Mouse (Mus musculus) liver, embryonic 12.5 days (tissue): ENCODE data around the gene Rac3. TPM values are rescaled to one million over a fixed set of nuclear protein-coding genes. Genes with fewer than 3 reads are reported as not detected.
"Not testable (repeated sequence)": the region's sequence is repeated elsewhere in the genome, so short reads cannot be mapped to it uniquely, and the experiment has no call there.

Experiments used
- ATAC-seq: fragments of 200-750 bp; cut with Nextera tagmentation; 2 replicates; pipeline ENCODE4 v1.8.0; 2017; ENCODE audit warnings: moderate number of reproducible peaks, mild to moderate bottlenecking, moderate library complexity
- H3K27ac ChIP-seq: fragments of 300-500 bp; sonication (generic); 2 replicates; pipeline ENCODE4 v1.5.1; 2016; ENCODE audit warnings: mild to moderate bottlenecking
- H3K27me3 ChIP-seq: fragments of 300-500 bp; sonication (generic); replicated peaks from 2 replicates; pipeline ENCODE4 v1.6.1; 2016; ENCODE audit warnings: mild to moderate bottlenecking, moderate library complexity
- H3K36me3 ChIP-seq: fragments of 300-500 bp; sonication (generic); 2 replicates; pipeline ENCODE4 v1.6.1; 2016; ENCODE audit warnings: mild to moderate bottlenecking, moderate library complexity
- H3K4me1 ChIP-seq: fragments of 300-500 bp; sonication (generic); 2 replicates; pipeline ENCODE4 v1.6.1; 2016
- H3K4me2 ChIP-seq: fragments of 300-500 bp; sonication (generic); 2 replicates; pipeline ENCODE4 v1.6.1; 2016; ENCODE audit warnings: mild to moderate bottlenecking, moderate library complexity
- H3K4me3 ChIP-seq: fragments of 300-500 bp; sonication (generic); 2 replicates; pipeline ENCODE4 v1.5.1; 2016; ENCODE audit warnings: mild to moderate bottlenecking, moderate library complexity
- H3K9ac ChIP-seq: fragments of 300-500 bp; sonication (generic); 2 replicates; pipeline ENCODE4 v1.6.1; 2016; ENCODE audit warnings: mild to moderate bottlenecking, moderate library complexity
- H3K9me3 ChIP-seq: fragments of 300-500 bp; sonication (generic); replicated peaks from 2 replicates; pipeline ENCODE4 v1.6.1; 2016; ENCODE audit warnings: mild to moderate bottlenecking, moderate library complexity
- WGBS: fragments of 180-500 bp; shearing (Covaris S2); methylation state at CpG from one replicate; pipeline ENCODE4 v1.1.7; 2016; ENCODE audit not compliant: insufficient replicate concordance; 5-methylcytosine and 5-hydroxymethylcytosine counted together
- polyA plus RNA-seq: library from polyadenylated mRNA; unstranded; fragments of >200 nt; fragmentation: Nextera tagmentation; extraction: Ambion mirVana; gene quantifications from 2 replicates; pipeline ENCODE4 v1.2.1, GENCODE M21; 2016

Rac3 gene
- polyA plus RNA-seq, result 2.8 and 3.1 TPM in 2 replicates

DNA sequence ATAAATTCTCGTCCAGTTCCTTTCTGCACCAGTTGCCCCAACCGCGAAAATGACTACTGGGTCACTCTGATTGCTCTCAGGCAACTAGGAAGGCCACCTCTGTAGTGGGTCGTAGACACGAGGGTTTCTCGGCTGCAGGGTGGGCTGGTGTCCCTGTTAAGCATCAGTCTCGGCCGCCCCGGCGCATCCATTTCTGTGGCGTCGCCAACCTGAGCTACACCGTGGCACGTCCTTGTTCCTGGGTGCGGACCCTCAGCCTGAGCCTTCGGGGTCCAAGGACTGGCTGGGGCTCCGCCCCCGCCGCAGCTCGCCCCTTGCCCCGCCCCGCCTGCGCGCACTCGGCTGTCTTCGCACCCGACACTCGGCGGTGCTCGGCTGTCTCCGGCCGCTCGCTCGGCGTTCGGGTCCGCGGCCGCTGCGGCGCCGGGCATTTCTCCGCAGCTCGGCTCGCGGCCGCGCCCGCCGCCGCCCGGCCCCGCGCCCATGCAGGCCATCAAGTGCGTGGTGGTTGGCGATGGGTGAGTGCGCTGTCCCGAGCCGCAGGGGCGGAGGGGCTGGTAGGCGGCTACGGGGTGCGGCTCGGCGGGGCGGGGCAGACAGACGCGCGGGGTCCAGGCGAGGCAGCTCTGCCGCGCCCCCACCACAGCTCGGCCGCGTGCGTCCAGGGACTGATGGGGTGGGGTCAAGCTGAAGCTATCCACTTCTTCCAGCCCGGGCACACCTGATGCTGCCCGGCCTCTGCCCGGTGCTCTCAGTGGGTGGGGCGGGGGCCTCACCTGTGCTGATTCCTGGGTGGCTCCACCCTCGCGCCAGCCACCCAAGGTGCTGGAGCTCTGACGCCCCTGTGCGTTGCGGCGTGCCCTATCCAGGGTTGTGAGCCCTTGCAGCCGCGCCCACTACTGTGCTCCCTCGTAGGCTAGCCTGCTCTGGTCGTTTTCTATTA lies at the start of gene Rac3:
Gene Rac3, plus strand, starts transcription at position 347 of the 943 bp plus-strand sequence.
- Histone ChIP-seq H3K9ac (peak within 1 kb of the TSS; percentile 51), H3K27me3 (peaks cover 55% of the 10 kb centered on the region), H3K36me3 (peaks cover 40% of the 10 kb centered on the region), H3K9me3 (no peaks in the 10 kb centered on the region), H3K4me1 (peaks cover 21% of the 10 kb centered on the region), H3K4me2 (peak within 1 kb of the TSS; percentile 80), H3K4me3 (peak within 1 kb of the TSS; percentile 54), H3K27ac (no peak within 1 kb of the TSS)
- under 1% methylated on average over 88 of the region's 90 CpGs for WGBS
- peak; percentile 28; the same call in 1 of the 2 replicates for ATAC-seq

DNA sequence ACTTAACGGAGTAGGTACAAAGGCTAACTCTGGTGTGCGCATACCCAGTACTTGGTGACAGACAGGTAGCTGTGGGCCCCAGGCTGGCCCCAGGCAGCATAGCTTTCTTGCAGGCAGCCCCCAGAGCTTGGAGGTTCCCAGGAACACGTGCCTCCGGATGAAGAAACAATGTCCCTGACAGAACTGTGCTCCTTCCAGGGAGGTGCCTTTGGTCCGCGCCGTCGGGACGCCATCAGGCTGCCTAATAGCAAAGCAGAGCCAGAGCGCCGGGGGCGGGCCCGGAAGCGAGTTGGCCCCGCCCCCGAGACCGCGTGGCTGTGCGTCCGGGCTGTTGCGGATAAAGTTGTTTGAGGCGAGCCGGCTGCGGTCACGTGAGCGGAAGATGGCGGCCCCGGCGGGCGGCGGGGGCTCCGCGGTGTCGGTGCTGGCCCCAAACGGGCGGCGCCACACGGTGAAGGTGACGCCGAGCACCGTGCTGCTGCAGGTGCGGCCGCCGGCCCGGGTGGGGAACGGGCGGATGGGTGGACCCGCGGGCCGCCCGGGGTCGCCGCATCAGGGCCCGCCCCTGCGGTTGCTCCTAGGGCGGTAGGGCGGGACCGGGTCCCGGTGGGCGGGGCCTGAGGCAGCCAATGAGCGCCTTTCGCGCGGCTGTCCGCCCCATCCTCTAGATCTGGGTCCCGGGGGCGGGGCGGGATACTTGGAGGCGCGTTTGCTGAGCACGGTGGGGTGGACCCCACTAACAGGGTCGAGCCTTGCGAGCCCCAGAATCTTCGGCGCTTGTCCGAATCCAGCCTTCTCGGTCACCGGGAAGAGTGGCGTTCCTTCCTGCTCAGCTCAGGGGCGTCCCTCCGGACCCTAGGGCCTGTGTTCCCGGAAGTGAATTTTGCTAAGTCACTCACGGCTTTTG lies 48.3 kb upstream of the Rac3 start, which contains the start of gene Aspscr1:
Gene Aspscr1, plus strand, starts transcription at position 287 of the 907 bp plus-strand sequence.
- peak within 1 kb of the TSS; percentile 90 for H3K27ac ChIP-seq

DNA sequence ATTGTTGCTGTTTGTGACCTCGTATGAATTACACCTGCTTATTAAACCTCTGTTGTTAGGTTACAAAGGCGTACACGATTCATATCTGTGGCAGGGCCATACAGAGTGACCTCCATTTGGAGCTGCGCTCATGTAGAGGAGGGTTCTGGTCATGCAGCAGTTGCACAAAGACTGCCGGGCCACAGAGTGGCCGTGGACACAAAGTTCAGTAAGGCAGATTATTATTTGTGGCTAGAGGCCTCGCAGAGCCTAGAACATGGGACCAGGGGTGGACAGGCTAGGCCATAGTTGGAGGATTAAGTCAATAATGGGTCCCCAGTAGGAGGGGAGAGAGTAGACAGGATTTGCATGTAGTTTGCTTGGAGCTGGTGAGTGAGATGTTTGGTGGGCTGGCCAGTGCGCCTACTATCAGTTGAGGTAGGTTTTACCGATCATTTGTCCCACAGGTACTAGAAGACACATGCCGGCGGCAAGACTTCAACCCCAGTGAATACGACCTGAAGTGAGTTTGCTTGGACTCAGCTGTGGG lies 47.6 kb upstream of the Rac3 start:
- Histone ChIP-seq H3K4me3 (peak overlapping the region; percentile 73), H3K36me3 (peaks cover 17% of the 10 kb centered on the region), H3K27me3 (no peaks in the 10 kb centered on the region), H3K4me2 (peak overlapping the region; percentile 93), H3K9ac (peak overlapping the region; percentile 79), H3K9me3 (no peaks in the 10 kb centered on the region), H3K27ac (peak overlapping the region; percentile 90), H3K4me1 (peaks cover 43% of the 10 kb centered on the region)
- ATAC-seq, result peak; percentile 16; the same call in 1 of the 2 replicates
- 31% methylated on average over 12 of the region's 12 CpGs for WGBS

More for the DNA sequence above, 48.3 kb upstream of the Rac3 start, which contains the start of gene Aspscr1:
- 1% methylated on average over 83 of the region's 83 CpGs for WGBS
- peak within 1 kb of the TSS; percentile 79 for H3K9ac ChIP-seq
- H3K9me3 ChIP-seq, result no peaks in the 10 kb centered on the region
- peak within 1 kb of the TSS; percentile 93 for H3K4me2 ChIP-seq
- H3K36me3 ChIP-seq, result peaks cover 10% of the 10 kb centered on the region; the same call in 1 of the 2 replicates
- H3K27me3 ChIP-seq, result no peaks in the 10 kb centered on the region
- H3K4me3 ChIP-seq, result peak within 1 kb of the TSS; percentile 73
- ATAC-seq, result peak; percentile 94
- H3K4me1 ChIP-seq, result peaks cover 43% of the 10 kb centered on the region

DNA sequence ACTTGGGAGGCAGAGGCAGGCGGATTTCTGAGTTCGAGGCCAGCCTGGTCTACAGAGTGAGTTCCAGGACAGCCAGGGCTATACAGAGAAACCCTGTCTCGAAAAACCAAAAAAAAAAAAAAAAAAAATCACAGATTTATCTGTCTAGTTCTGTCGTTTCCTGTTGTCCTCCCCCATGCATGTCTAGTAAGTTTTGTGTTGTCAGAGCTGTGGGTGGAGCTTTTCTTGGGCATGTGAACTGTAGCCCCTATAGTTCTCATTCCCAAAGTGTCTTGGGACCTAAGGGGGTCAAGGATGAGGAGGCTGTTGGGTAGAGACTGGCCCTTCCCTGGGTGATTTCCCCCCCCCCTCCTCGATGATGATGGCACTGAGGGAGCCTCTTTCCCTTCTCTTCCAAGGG lies 45.4 kb upstream of the Rac3 start:
- not testable (repeated sequence) for ATAC-seq, H3K27me3 ChIP-seq, H3K9ac ChIP-seq, H3K27ac ChIP-seq, H3K4me3 ChIP-seq, H3K4me2 ChIP-seq, H3K9me3 ChIP-seq
- H3K36me3 ChIP-seq, result peaks cover 39% of the 10 kb centered on the region
- peaks cover 43% of the 10 kb centered on the region for H3K4me1 ChIP-seq
- WGBS, result 61% methylated on average over 5 of the region's 5 CpGs

DNA sequence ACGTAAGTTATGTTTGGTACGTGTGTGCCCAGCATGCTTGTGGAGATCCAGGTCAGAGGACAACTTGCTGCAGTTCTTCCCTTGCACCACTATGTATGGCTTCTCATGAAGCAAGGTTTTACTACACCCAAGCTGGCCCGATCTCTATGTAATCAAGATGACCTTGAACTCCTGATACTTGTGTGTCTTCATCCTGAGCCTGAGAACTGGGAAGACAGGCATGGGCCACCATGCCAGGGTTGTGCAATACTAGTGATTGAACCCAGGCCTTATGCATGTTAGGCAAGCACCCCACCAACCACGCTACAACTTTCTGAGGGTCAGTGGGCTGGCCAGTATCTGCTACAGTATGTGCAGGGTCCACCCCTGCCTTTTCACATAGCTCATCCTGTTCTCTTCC lies 44.3 kb upstream of the Rac3 start:
- no peak overlapping the region for H3K9ac ChIP-seq

DNA sequence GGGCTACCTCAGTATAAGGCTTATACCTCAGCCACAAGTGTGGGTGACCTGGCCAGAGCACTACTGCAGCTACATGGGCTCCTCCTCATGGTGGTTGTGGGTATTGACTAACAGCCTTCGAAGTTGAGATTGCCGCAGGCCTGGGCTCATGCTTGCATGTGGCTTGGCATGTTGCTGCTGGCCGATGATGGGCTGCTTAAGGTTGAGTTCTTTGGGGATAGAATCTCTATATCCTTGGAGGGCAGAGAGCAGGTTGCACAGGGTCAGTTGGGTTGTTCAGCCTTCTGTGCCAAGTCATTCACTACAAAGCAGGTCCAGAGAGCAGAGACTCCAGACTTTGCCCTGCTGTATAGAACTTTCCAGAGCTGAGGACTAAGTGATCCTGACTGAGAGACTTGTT lies 41.4 kb upstream of the Rac3 start:
- Histone ChIP-seq H3K9me3 (no peaks in the 10 kb centered on the region), H3K9ac (no peak overlapping the region), H3K27ac (no peak overlapping the region), H3K4me2 (no peak overlapping the region), H3K4me3 (no peak overlapping the region), H3K27me3 (no peaks in the 10 kb centered on the region), H3K4me1 (peaks cover 18% of the 10 kb centered on the region), H3K36me3 (peaks cover 57% of the 10 kb centered on the region)
- WGBS, result 68% methylated on average over 3 of the region's 3 CpGs
- ATAC-seq, result 0 out of 2 replicates have a peak, but pooled peaks have one; percentile 19

More for the DNA sequence above, 44.3 kb upstream of the Rac3 start:
- Histone ChIP-seq H3K9me3 (no peaks in the 10 kb centered on the region), H3K4me3 (no peak overlapping the region), H3K27me3 (no peaks in the 10 kb centered on the region), H3K36me3 (peaks cover 46% of the 10 kb centered on the region), H3K27ac (no peak overlapping the region), H3K4me1 (peaks cover 41% of the 10 kb centered on the region), H3K4me2 (no peak overlapping the region)
- ATAC-seq, result no peak
- 77% methylated on average over 4 of the region's 4 CpGs for WGBS

DNA sequence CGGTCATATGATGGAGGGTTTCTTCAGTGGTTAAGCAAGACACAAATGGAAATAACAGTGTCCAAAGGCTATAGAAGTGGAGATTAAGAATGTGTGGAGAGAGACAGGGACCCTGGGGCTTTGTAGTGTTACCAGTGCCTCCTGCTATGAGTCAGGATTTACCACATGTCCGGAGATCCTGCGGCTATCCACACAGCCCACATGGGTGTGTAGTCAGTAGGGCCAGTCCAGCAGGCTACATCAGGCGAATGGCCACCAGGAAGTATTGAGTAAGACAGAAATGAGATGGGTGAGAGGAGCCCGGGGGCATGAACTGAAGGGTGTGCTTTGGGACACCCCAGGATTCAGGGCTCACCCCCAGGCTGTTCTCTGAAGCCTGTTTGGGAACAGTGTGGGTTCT lies 38.6 kb upstream of the Rac3 start:
- Histone ChIP-seq H3K36me3 (peaks cover 74% of the 10 kb centered on the region), H3K4me3 (no peak overlapping the region), H3K27ac (no peak overlapping the region), H3K4me2 (no peak overlapping the region), H3K9me3 (no peaks in the 10 kb centered on the region), H3K27me3 (no peaks in the 10 kb centered on the region), H3K4me1 (peaks cover 5% of the 10 kb centered on the region; the same call in 1 of the 2 replicates), H3K9ac (no peak overlapping the region)
- ATAC-seq, result no peak
- WGBS, result 80% methylated on average over 5 of the region's 5 CpGs

DNA sequence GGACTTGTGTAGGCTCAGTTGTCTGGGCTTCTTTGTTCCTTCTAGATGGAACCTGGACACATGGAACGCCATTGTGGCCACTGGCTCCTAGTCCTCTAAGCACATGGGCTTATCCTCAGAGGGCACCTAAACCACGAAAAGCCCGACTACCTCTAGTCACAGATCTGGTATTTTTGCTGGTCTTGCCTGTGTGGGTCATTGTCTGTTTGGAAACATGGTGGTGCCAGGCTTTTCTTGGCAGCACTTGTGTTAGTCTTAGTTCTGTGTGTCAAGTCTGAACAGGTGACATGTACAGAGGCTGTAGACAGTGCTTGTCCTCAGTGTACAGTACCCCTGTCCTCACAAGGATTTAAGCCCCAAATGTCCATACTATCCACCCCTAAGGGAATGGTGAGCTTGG lies 37.7 kb upstream of the Rac3 start:
- H3K4me3 ChIP-seq, result no peak overlapping the region
- no peak overlapping the region for H3K27ac ChIP-seq
- H3K27me3 ChIP-seq, result no peaks in the 10 kb centered on the region
- no peaks in the 10 kb centered on the region for H3K9me3 ChIP-seq
- no peak overlapping the region for H3K9ac ChIP-seq
- H3K4me2 ChIP-seq, result no peak overlapping the region
- peaks cover 73% of the 10 kb centered on the region for H3K36me3 ChIP-seq
- 73% methylated on average over 3 of the region's 3 CpGs for WGBS
- ATAC-seq, result no peak
- H3K4me1 ChIP-seq, result peaks cover 5% of the 10 kb centered on the region; the same call in 1 of the 2 replicates

DNA sequence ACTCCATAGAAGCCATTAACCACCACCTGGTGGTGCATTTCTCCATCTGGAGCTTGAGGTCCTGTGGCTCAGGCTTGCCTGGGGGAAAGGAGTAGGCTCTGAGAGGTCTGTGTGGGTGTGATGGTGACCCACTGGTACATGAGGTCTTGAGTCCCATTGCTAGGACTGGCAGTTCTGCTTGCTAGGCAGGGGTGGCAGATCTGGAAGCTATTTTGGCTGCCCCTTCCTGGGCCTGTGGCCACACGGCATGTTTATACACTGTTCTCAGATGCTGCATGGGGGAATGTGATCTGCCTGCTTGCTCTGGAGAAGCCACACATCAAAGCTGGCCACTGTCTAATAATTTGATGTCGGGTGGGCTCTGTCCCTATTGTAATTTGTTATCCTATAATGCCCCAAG lies 37.2 kb upstream of the Rac3 start:
- peaks cover 73% of the 10 kb centered on the region for H3K36me3 ChIP-seq
- H3K4me3 ChIP-seq, result no peak overlapping the region
- no peak overlapping the region for H3K9ac ChIP-seq
- 69% methylated on average over 2 of the region's 2 CpGs for WGBS
- H3K4me2 ChIP-seq, result no peak overlapping the region
- no peaks in the 10 kb centered on the region for H3K27me3 ChIP-seq
- peaks cover 5% of the 10 kb centered on the region; the same call in 1 of the 2 replicates for H3K4me1 ChIP-seq
- no peak overlapping the region for H3K27ac ChIP-seq
- H3K9me3 ChIP-seq, result no peaks in the 10 kb centered on the region
- no peak for ATAC-seq

DNA sequence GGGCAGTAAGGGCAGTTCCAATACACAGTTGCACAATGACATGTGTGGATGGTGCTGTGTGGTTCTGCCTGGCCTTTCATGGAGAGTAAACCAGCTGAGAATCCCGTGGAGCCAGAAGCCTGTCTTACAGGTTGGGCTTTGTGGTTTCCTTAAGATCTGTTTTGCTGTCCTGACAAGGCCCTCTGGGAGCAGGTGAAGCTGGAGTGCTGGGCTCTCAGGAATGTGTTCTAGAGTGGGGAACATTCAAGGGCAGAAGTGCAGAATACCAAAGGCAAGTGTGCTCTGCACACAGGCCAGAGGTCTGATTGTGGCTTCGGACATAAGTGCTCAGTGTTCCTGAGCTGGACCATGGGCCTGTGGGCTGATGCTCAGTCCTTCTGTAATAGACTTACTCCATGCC lies 36.6 kb upstream of the Rac3 start:
- WGBS, result 74% methylated on average over 2 of the region's 2 CpGs
- Histone ChIP-seq H3K27ac (no peak overlapping the region), H3K27me3 (no peaks in the 10 kb centered on the region), H3K36me3 (peaks cover 73% of the 10 kb centered on the region), H3K4me1 (peaks cover 5% of the 10 kb centered on the region; the same call in 1 of the 2 replicates), H3K9me3 (no peaks in the 10 kb centered on the region), H3K9ac (no peak overlapping the region), H3K4me3 (no peak overlapping the region), H3K4me2 (no peak overlapping the region)
- ATAC-seq, result no peak

DNA sequence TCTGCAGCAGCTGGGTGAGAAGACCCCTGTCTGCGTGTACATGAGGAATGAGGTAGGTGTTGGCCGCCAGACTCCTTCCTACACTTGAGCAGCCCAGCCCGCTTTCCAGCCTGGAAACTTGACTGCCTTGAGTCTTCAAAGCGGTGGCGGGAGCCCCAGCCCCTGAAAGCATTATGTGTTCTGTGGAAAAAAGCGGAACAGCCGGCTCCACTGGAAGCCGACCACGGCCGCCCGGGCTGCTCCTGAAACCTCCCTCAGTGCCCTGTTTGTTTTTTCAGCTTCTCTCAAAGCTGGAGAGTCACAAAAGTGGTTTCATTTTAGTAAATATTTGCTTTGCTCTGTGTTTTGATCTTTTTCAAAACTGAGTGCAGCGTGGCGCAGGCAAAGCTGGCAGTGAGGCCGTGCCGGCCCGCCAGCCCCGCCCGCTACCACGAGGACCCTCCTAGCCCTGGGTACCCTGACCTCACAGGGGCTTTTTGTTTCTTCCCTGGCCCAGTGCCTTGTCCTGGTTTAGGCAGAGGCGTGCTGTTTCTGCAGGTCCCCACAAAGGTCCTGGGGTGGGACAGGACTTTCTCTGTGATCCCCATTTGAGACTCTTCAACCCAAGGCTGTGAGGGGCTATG lies 34.5 kb upstream of the Rac3 start:
- Histone ChIP-seq H3K27me3 (no peaks in the 10 kb centered on the region), H3K4me1 (peaks cover 5% of the 10 kb centered on the region; the same call in 1 of the 2 replicates), H3K4me3 (no peak overlapping the region), H3K27ac (no peak overlapping the region), H3K9ac (no peak overlapping the region), H3K4me2 (no peak overlapping the region), H3K36me3 (peaks cover 68% of the 10 kb centered on the region), H3K9me3 (no peaks in the 10 kb centered on the region)
- WGBS, result 79% methylated on average over 20 of the region's 20 CpGs
- ATAC-seq, result no peak
